Mouse (Mus musculus) kidney, embryonic 14.5 days (tissue): Measurements from ENCODE around the gene Gfi1b. TPM values are rescaled to one million over a fixed set of nuclear protein-coding genes. Genes with fewer than 3 reads are reported as not detected.

Experiments
- ATAC-seq: fragments of 200-750 bp; cut with Nextera tagmentation; 2 replicates; pipeline ENCODE4 v1.8.0; 2017; ENCODE audit warnings: moderate number of reproducible peaks, mild to moderate bottlenecking, moderate TSS enrichment, moderate library complexity; ENCODE audit not compliant: low FRiP score, low TSS enrichment
- H3K27ac ChIP-seq: fragments of 300-500 bp; sonication (generic); 2 replicates; pipeline ENCODE4 v1.5.1; 2014; ENCODE audit warnings: low read depth, mild to moderate bottlenecking, low read length, moderate library complexity, mixed read lengths
- H3K27me3 ChIP-seq: fragments of 300-500 bp; sonication (generic); 2 replicates; pipeline ENCODE4 v1.6.1; 2014; ENCODE audit warnings: mild to moderate bottlenecking, low read length; ENCODE audit not compliant: control insufficient read depth, insufficient read depth
- H3K36me3 ChIP-seq: fragments of 300-500 bp; sonication (generic); 2 replicates; pipeline ENCODE4 v1.6.1; 2014; ENCODE audit warnings: low read length, mixed read lengths; ENCODE audit not compliant: control insufficient read depth, insufficient read depth
- H3K4me1 ChIP-seq: fragments of 300-500 bp; sonication (generic); 2 replicates; pipeline ENCODE4 v1.6.1; 2014; ENCODE audit warnings: low read length, mixed read lengths; ENCODE audit not compliant: control insufficient read depth, insufficient read depth
- H3K4me2 ChIP-seq: fragments of 300-500 bp; sonication (generic); replicated peaks from 2 replicates; pipeline ENCODE4 v1.6.1; 2014; ENCODE audit warnings: low read depth, mild to moderate bottlenecking, low read length
- H3K4me3 ChIP-seq: fragments of 300-500 bp; sonication (generic); 2 replicates; pipeline ENCODE4 v1.5.1; 2014; ENCODE audit warnings: mild to moderate bottlenecking, low read length
- H3K9ac ChIP-seq: fragments of 300-500 bp; sonication (generic); 2 replicates; pipeline ENCODE4 v1.6.1; 2014; ENCODE audit warnings: low read depth, mild to moderate bottlenecking, low read length, moderate library complexity
- H3K9me3 ChIP-seq: fragments of 300-500 bp; sonication (generic); 2 replicates; pipeline ENCODE4 v1.6.1; 2016; ENCODE audit warnings: low read length; ENCODE audit not compliant: control insufficient read depth
- WGBS: fragments of 180-500 bp; shearing (Covaris S2); extraction: QIAGEN DNeasy Blood & Tissue Kit; methylation state at CpG from one replicate; pipeline ENCODE4 v1.1.7; 2014; 5-methylcytosine and 5-hydroxymethylcytosine counted together
- polyA plus RNA-seq: library from polyadenylated mRNA; unstranded; fragments of >200 nt; fragmentation: Nextera tagmentation; extraction: Ambion mirVana; gene quantifications from 2 replicates; pipeline ENCODE4 v1.2.1, GENCODE M21; 2014

The Gfi1b gene
- polyA plus RNA-seq, 1 experiment from 2014 or later = 0.45 TPM

GRCm38 (mm10) chr2:28632626-28633025, 10.8 kb upstream of the Gfi1b start:
- Histone ChIP-seq H3K36me3 (no peaks in the 10 kb centered on the region), H3K4me2 (no peak overlapping the region), H3K9ac (no peak overlapping the region), H3K9me3 (no peaks in the 10 kb centered on the region), H3K4me1 (no peaks in the 10 kb centered on the region), H3K27me3 (no peaks in the 10 kb centered on the region; the same call in 1 of the 2 replicates), H3K4me3 (no peak overlapping the region), H3K27ac (no peak overlapping the region)
- no peak for ATAC-seq
- 50% methylated on average over 1 of the region's 1 CpGs for WGBS

DNA sequence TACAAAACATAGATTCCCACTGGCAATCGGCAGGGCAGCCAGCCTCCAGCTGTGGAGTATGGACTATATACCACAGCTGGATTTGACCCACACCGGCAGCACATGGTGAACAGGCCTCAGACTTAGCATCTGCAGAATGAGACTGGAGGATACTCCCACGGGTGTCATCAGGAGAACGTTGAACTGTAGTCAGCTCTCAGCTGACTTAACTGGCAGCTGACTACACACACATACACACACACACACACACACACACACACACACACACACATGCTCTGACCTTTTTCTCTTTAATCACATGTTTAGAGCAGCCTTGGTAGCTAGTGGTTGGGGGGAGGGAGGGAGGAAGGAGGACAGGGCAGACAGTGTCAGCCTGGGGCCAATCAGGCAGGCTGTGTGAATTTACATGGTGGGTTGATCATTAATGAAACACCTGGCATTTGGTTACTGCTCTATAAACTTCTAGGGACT, 8.2 kb upstream of the Gfi1b start:
- Histone ChIP-seq H3K4me1 (no peaks in the 10 kb centered on the region), H3K9ac (no peak overlapping the region), H3K4me2 (no peak overlapping the region), H3K9me3 (no peaks in the 10 kb centered on the region), H3K27ac (no peak overlapping the region), H3K36me3 (no peaks in the 10 kb centered on the region), H3K27me3 (no peaks in the 10 kb centered on the region), H3K4me3 (no peak overlapping the region)
- WGBS = 2% methylated on average over 4 of the region's 4 CpGs
- peak; percentile 73 for ATAC-seq

- ATAC-seq = no peak
- H3K27me3 ChIP-seq = no peaks in the 10 kb centered on the region
- 63% methylated on average over 2 of the region's 2 CpGs for WGBS
- no peak overlapping the region for H3K9ac ChIP-seq
- H3K9me3 ChIP-seq = no peaks in the 10 kb centered on the region
- H3K4me2 ChIP-seq = no peak overlapping the region
- no peaks in the 10 kb centered on the region for H3K4me1 ChIP-seq
- no peaks in the 10 kb centered on the region for H3K36me3 ChIP-seq
- no peak overlapping the region for H3K4me3 ChIP-seq
- H3K27ac ChIP-seq = no peak overlapping the region
These were observed 6.3 kb upstream of the Gfi1b start for GRCm38 (mm10) chr2:28628053-28628452.

DNA sequence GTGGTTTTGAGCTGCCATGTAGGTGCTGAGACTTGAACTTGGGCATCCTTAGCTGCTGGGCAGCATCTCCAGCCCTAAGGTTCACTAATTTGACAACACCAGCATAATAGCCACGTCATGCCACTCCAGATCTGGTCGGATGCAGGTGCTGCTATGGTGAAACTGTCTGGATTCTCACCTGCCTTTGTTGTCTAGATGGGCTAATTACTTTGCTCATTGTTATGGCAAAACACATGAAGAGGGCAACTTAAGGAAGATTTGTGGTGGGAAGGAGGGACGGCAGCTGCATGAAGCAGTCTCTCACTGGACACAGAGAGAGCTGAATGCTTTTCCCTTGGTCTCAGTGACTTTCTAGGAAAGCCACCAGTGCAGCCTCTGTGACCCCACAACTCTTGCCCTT, 4.3 kb upstream of the Gfi1b start:
- Histone ChIP-seq H3K4me2 (no peak overlapping the region), H3K27ac (no peak overlapping the region), H3K9me3 (no peaks in the 10 kb centered on the region), H3K27me3 (peaks cover 11% of the 10 kb centered on the region; the same call in 1 of the 2 replicates), H3K9ac (no peak overlapping the region), H3K36me3 (no peaks in the 10 kb centered on the region), H3K4me1 (no peaks in the 10 kb centered on the region), H3K4me3 (no peak overlapping the region)
- ATAC-seq = no peak
- WGBS = 69% methylated on average over 3 of the region's 3 CpGs

DNA sequence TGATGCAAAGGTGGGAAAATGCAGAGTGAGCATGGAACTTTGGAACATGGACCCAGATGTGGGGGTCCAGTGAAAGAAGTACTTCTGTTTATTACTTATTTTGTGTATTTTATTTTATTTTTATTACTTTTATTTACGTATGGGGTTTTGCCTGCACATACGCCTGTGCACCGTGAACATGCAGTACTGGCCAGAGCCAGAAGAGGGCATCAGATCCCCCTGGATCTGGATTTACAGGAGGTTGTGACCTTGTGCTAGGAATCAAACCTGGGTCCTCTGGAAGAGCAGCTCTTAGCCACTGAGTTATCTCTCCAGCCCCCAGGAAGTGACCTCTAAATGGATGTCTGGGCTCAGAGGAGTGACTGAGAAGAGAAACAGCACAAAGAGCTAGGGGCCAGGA, 3.1 kb upstream of the Gfi1b start:
- WGBS = 88% methylated on average over 3 of the region's 3 CpGs

DNA sequence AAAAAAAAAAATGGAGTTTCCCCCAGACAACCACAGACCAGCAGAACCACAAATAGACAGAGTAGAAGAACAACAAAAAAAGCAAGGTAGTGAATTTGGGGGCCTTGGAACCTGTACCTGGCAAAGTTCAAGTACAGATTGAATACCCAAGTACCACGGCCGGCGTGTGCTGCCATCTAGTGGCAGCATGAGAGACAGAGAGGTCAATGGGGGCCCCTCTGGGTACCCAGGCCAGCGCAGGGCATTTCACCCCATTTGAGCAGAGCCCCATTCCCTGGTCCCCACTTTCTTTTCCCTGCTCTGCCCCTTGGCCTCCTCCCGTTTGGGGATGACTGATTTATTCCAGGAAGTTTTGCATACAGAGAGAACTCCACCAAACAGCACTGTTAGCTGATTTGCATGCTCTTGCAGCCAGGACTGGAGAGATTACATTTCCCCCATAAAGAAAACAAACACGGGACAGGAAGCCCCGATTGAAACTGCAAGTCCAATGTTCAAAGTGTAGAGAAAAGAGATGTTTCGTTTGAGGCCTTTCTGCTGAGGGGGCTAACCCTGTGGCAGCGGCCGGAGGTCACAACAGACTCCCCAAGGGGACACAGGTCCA, 841 bp upstream of the Gfi1b start:
- peaks cover 17% of the 10 kb centered on the region; the same call in 1 of the 2 replicates for H3K27me3 ChIP-seq
- H3K4me2 ChIP-seq = no peak overlapping the region
- no peaks in the 10 kb centered on the region for H3K36me3 ChIP-seq
- WGBS = 19% methylated on average over 10 of the region's 10 CpGs
- no peak overlapping the region for H3K9ac ChIP-seq
- no peak overlapping the region for H3K27ac ChIP-seq
- ATAC-seq = no peak
- no peaks in the 10 kb centered on the region; the same call in 1 of the 2 replicates for H3K4me1 ChIP-seq
- H3K4me3 ChIP-seq = no peak overlapping the region
- H3K9me3 ChIP-seq = no peaks in the 10 kb centered on the region

More for the DNA sequence above, 3.1 kb upstream of the Gfi1b start:
- no peak overlapping the region for H3K27ac ChIP-seq
- H3K9ac ChIP-seq = no peak overlapping the region
- no peak overlapping the region for H3K4me3 ChIP-seq
- H3K4me1 ChIP-seq = no peaks in the 10 kb centered on the region
- peaks cover 17% of the 10 kb centered on the region; the same call in 1 of the 2 replicates for H3K27me3 ChIP-seq
- no peaks in the 10 kb centered on the region for H3K9me3 ChIP-seq
- no peak for ATAC-seq
- H3K4me2 ChIP-seq = no peak overlapping the region
- H3K36me3 ChIP-seq = no peaks in the 10 kb centered on the region

DNA sequence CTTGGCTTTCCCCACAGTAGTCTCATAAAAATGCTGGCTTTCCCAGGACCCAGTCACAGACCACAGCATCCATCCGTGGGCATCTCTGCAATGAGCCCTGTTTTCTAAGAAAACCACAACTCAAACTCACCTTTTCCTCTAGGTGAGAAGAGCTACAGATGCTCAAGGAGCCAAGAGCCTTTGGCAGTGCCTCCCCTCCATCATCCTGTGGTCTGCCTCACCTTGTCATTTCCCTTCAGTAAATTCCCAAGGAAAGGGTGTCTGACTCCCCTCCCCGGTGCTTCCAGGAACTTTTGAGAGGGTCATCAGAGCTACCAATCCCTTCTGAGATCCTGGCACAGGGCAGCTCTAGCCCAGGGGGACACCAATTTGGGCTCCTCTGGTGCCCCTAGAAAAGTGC, 671 bp downstream of the Gfi1b start:
- H3K9me3 ChIP-seq = no peaks in the 10 kb centered on the region
- H3K4me3 ChIP-seq = no peak overlapping the region
- H3K4me1 ChIP-seq = no peaks in the 10 kb centered on the region; the same call in 1 of the 2 replicates
- ATAC-seq = no peak
- no peak overlapping the region for H3K4me2 ChIP-seq
- no peak overlapping the region for H3K27ac ChIP-seq
- no peak overlapping the region for H3K9ac ChIP-seq
- H3K27me3 ChIP-seq = peaks cover 17% of the 10 kb centered on the region; the same call in 1 of the 2 replicates
- no peaks in the 10 kb centered on the region for H3K36me3 ChIP-seq
- 18% methylated on average over 2 of the region's 2 CpGs for WGBS

DNA sequence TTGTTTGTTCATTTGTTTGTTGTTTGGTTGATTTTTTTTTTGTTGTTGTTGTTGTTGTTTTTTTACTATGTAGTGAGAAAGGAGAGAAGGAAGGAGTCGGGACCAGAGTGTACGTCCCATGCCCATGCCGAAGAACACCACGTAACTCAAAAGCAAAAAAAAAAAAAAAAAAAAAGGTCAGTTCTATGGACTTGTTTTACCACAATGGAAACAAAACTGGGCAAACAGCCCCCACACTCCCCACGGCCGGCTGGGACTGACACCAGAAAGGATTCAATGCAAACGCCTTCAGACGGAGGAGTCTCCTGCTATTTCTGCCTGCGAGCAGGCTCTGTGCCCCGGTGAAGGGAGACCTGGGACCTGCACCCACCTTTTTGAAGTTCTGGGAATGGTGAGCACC, 1.3 kb downstream of the Gfi1b start:
- 63% methylated on average over 10 of the region's 10 CpGs for WGBS
- Histone ChIP-seq H3K4me3 (no peak overlapping the region), H3K4me1 (no peaks in the 10 kb centered on the region; the same call in 1 of the 2 replicates), H3K27ac (no peak overlapping the region), H3K4me2 (no peak overlapping the region), H3K36me3 (no peaks in the 10 kb centered on the region), H3K9ac (no peak overlapping the region), H3K27me3 (peaks cover 17% of the 10 kb centered on the region; the same call in 1 of the 2 replicates), H3K9me3 (no peaks in the 10 kb centered on the region)
- no peak for ATAC-seq

DNA sequence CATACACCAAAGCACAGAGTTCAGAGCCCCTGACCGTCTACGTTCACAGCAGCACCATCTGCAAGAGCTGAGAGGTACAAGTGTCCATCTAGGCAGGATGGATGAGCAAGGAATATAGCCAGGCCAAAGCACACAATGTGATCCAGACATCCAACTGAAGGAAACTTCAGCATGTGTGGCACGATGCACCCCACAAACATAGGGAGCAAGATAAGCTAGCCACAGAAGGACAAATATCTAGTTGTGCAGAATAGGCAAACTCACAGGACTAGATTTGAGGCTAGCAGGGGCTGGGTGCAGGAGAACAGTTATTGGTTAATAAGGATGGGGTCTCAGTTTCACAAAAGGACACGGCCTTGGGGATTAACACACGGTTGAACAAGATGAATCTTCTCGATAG, 2.4 kb downstream of the Gfi1b start:
- H3K4me3 ChIP-seq = no peak overlapping the region
- ATAC-seq = no peak
- WGBS = 81% methylated on average over 6 of the region's 6 CpGs
- 0 out of 2 replicates have a peak overlapping the region, but pooled peaks have one; percentile 2 for H3K9ac ChIP-seq
- peaks cover 17% of the 10 kb centered on the region; the same call in 1 of the 2 replicates for H3K27me3 ChIP-seq
- H3K36me3 ChIP-seq = no peaks in the 10 kb centered on the region
- H3K4me1 ChIP-seq = no peaks in the 10 kb centered on the region; the same call in 1 of the 2 replicates
- H3K9me3 ChIP-seq = no peaks in the 10 kb centered on the region
- H3K4me2 ChIP-seq = no peak overlapping the region
- no peak overlapping the region for H3K27ac ChIP-seq
